In genomic region chr9:58371914-58372313, GRCm38 (mm10) we compare ENCODE assay signal across 19 mouse cellular contexts. TPM values are rescaled to one million over a fixed set of nuclear protein-coding genes. Genes with fewer than 3 reads are reported as not detected.
"Had no signal": no experiment of that assay in that cellular context is flagged by ENCODE, and none has a peak within 500 bp of the region (broad histone marks: within the 10 kb centered on the region; RNA-seq: fewer than 3 reads in every experiment).

No protein-coding gene starts in this region.

- H3K9me3 ChIP-seq: limb, embryonic 13.5 days; midbrain, embryonic 10.5 days; neural tube, embryonic 12.5 days had no signal

- H3K4me3 ChIP-seq: limb, embryonic 13.5 days; midbrain, embryonic 10.5 days; neural tube, embryonic 12.5 days had no signal

- DNase-seq: kidney, adult 18-20 months; lung, adult 18-20 months; midbrain, embryonic 14.5 days; retina, postnatal 1 day; spleen, adult 18-20 months; thymus, postnatal 4 days had no signal

- H3K36me3 ChIP-seq: limb, embryonic 13.5 days; midbrain, embryonic 10.5 days; neural tube, embryonic 12.5 days had no signal

- H3K27ac ChIP-seq: limb, embryonic 13.5 days; liver, embryonic 14.5 days; midbrain, embryonic 10.5 days; neural tube, embryonic 12.5 days had no signal

- H3K9ac ChIP-seq: limb, embryonic 13.5 days; liver, embryonic 14.5 days; neural tube, embryonic 12.5 days had no signal

- H3K27me3 ChIP-seq: limb, embryonic 13.5 days; neural tube, embryonic 12.5 days had no signal

- H3K4me2 ChIP-seq: limb, embryonic 13.5 days; neural tube, embryonic 12.5 days had no signal

RNA-seq across cellular contexts. Expression of gene Tbc1d21, which starts 1.7 kb away (rescaled TPM):
- total RNA-seq: layer of hippocampus, postnatal 25 days; left cerebral cortex, adult 8-10 months; left cerebral cortex, postnatal 25 days; liver, adult 2 months; monocyte, adult 5-6 weeks; neutrophil, adult 5-6 weeks had no signal
- polyA plus RNA-seq: kidney, embryonic 14.5 days; limb, embryonic 13.5 days; liver, adult 2 months; liver, embryonic 14.5 days; lung, embryonic 16.5 days; midbrain, embryonic 10.5 days; midbrain, embryonic 14.5 days; neural tube, embryonic 12.5 days; stomach, embryonic 14.5 days had no signal

RNA-seq across cellular contexts. Expression of gene Loxl1, which starts 58.9 kb away (rescaled TPM):
- total RNA-seq: monocyte, adult 5-6 weeks; neutrophil, adult 5-6 weeks had no signal
